Mouse (Mus musculus): Measurements from ENCODE around the gene Mpdz. TPM values are rescaled to one million over a fixed set of nuclear protein-coding genes. Genes with fewer than 3 reads are reported as not detected.

The Mpdz gene
- polyA plus RNA-seq (2017; shearing (Covaris generic)) = 1 to 10 TPM in 1 of 2 experiments, not detected in 1; 1.0 TPM

GRCm38 (mm10) chr4:81442078-81442981, at the start of gene Mpdz:
TSS of gene Mpdz (minus strand) at chr4:81442815.
- ATAC-seq = no peak

- ATAC-seq = no peak
Observed at GRCm38 (mm10) chr4:81490556-81490955, 47.9 kb upstream of the Mpdz start.

- ATAC-seq = no peak
Observed at GRCm38 (mm10) chr4:81484603-81485002, 42.0 kb upstream of the Mpdz start.

- no peak for ATAC-seq
Observed at GRCm38 (mm10) chr4:81483887-81484602, 41.4 kb upstream of the Mpdz start.

- no peak for ATAC-seq
Observed at GRCm38 (mm10) chr4:81483159-81483558, 40.5 kb upstream of the Mpdz start.

- no peak for ATAC-seq
Observed at GRCm38 (mm10) chr4:81466821-81467220, 24.2 kb upstream of the Mpdz start.

- no peak for ATAC-seq
Observed at GRCm38 (mm10) chr4:81465172-81465571, 22.6 kb upstream of the Mpdz start.

- ATAC-seq = no peak
Observed at GRCm38 (mm10) chr4:81462253-81462652, 19.6 kb upstream of the Mpdz start.

GRCm38 (mm10) chr4:81458921-81459320, 16.3 kb upstream of the Mpdz start:
- ATAC-seq = no peak

GRCm38 (mm10) chr4:81453806-81454205, 11.2 kb upstream of the Mpdz start:
- no peak for ATAC-seq

GRCm38 (mm10) chr4:81452183-81452582, 9.6 kb upstream of the Mpdz start:
- ATAC-seq = no peak

GRCm38 (mm10) chr4:81449413-81449812, 6.8 kb upstream of the Mpdz start:
- ATAC-seq = no peak

- no peak for ATAC-seq
Observed at GRCm38 (mm10) chr4:81443566-81443965, 951 bp upstream of the Mpdz start.

- ATAC-seq = no peak
Observed at GRCm38 (mm10) chr4:81433961-81434360, 8.7 kb downstream of the Mpdz start.

GRCm38 (mm10) chr4:81430826-81431225, 11.8 kb downstream of the Mpdz start:
- no peak for ATAC-seq

- ATAC-seq = no peak
Observed at GRCm38 (mm10) chr4:81430105-81430504, 12.5 kb downstream of the Mpdz start.

- ATAC-seq = no peak
Observed at GRCm38 (mm10) chr4:81429670-81430069, 12.9 kb downstream of the Mpdz start.

GRCm38 (mm10) chr4:81423556-81423955, 19.1 kb downstream of the Mpdz start:
- no peak for ATAC-seq

GRCm38 (mm10) chr4:81421621-81422020, 21.0 kb downstream of the Mpdz start:
- ATAC-seq = no peak

- no peak for ATAC-seq
Observed at GRCm38 (mm10) chr4:81415324-81416026, 27.1 kb downstream of the Mpdz start.

GRCm38 (mm10) chr4:81414684-81415323, 27.8 kb downstream of the Mpdz start:
- ATAC-seq = no peak

GRCm38 (mm10) chr4:81396883-81397282, 45.7 kb downstream of the Mpdz start:
- ATAC-seq = no peak

GRCm38 (mm10) chr4:81392869-81393268, 49.7 kb downstream of the Mpdz start:
- ATAC-seq = no peak

Measured in activated CD4-positive, CD25-positive, alpha-beta regulatory T cell, adult 4 months (primary cell).